Mouse (Mus musculus) liver, embryonic 14.5 days (tissue): ENCODE results near the gene Notum. TPM values are rescaled to one million over a fixed set of nuclear protein-coding genes. Genes with fewer than 3 reads are reported as not detected.

Experiments used
- ATAC-seq: fragments of 200-750 bp; cut with Nextera tagmentation; 2 replicates; pipeline ENCODE4 v1.8.0; 2017; ENCODE audit warnings: moderate number of reproducible peaks, mild to moderate bottlenecking, moderate library complexity; ENCODE audit not compliant: insufficient read depth
- DNase-seq, 3 experiments: peaks; one replicate each; pipeline ENCODE4 v3.0.0-alpha.2; 2012 to 2013; ENCODE audit warnings: low read depth in 3 of 3, low spot score in 3 of 3
- H3K27ac ChIP-seq: fragments of 300-500 bp; sonication (generic); 2 replicates; pipeline ENCODE4 v1.5.1; 2014; ENCODE audit warnings: moderate library complexity, mild to moderate bottlenecking, control low read depth, inconsistent platforms
- H3K27me3 ChIP-seq: fragments of 300-500 bp; sonication (generic); 2 replicates; pipeline ENCODE4 v1.6.1; 2014; ENCODE audit warnings: mild to moderate bottlenecking, low read length, moderate library complexity; ENCODE audit not compliant: control insufficient read depth, insufficient read depth
- H3K36me3 ChIP-seq: fragments of 300-500 bp; sonication (generic); replicated peaks from 2 replicates; pipeline ENCODE4 v1.6.1; 2014; ENCODE audit warnings: low read depth; ENCODE audit not compliant: control insufficient read depth, insufficient read depth
- H3K4me1 ChIP-seq, 2 experiments: fragments of 200-500 bp in 1 of 2; fragments of 300-500 bp in 1 of 2; sonication (generic) in 1 of 2; replicated peaks; 2 replicates each; pipeline ENCODE4 v1.6.1; 2012 to 2014; ENCODE audit warnings: antibody characterized with exemption in 1 of 2, inconsistent platforms in 1 of 2, low read length in 1 of 2; ENCODE audit not compliant: control insufficient read depth in 2 of 2, insufficient read depth in 2 of 2
- H3K4me2 ChIP-seq: fragments of 300-500 bp; sonication (generic); 2 replicates; pipeline ENCODE4 v1.6.1; 2014; ENCODE audit warnings: low read depth, mild to moderate bottlenecking, control low read depth, moderate library complexity
- H3K4me3 ChIP-seq, 2 experiments: fragments of 200-500 bp in 1 of 2; fragments of 300-500 bp in 1 of 2; sonication (generic) in 1 of 2; 2 replicates each; pipeline ENCODE4 v1.5.1; 2012 to 2014; ENCODE audit warnings: low read depth in 2 of 2, low read length in 2 of 2, mild to moderate bottlenecking in 2 of 2, control low read depth in 1 of 2, inconsistent platforms in 1 of 2, moderate library complexity in 1 of 2; ENCODE audit not compliant: insufficient read depth in 1 of 2
- H3K9ac ChIP-seq: fragments of 300-500 bp; sonication (generic); replicated peaks from 2 replicates; pipeline ENCODE4 v1.6.1; 2014; ENCODE audit warnings: mild to moderate bottlenecking, control low read depth, moderate library complexity
- H3K9me3 ChIP-seq: fragments of 300-500 bp; sonication (generic); 2 replicates; pipeline ENCODE4 v1.6.1; 2016; ENCODE audit warnings: low read length, mixed read lengths; ENCODE audit not compliant: control insufficient read depth
- CTCF ChIP-seq: IDR thresholded peaks from 2 replicates; pipeline ENCODE4 v1.5.1; 2016; ENCODE audit warnings: antibody characterized with exemption, low read depth, control low read depth
- EP300 ChIP-seq: IDR thresholded peaks from 2 replicates; pipeline ENCODE4 v1.6.1; 2016; ENCODE audit warnings: antibody characterized with exemption, low read depth
- WGBS: fragments of 180-500 bp; shearing (Covaris S2); extraction: QIAGEN DNeasy Blood & Tissue Kit; methylation state at CpG from one replicate; pipeline ENCODE4 v1.1.7; 2014; ENCODE audit not compliant: insufficient replicate concordance; 5-methylcytosine and 5-hydroxymethylcytosine counted together
- polyA plus RNA-seq, 2 experiments: library from polyadenylated mRNA; depleted of rRNA in 1 of 2; stranded (reverse) in 1 of 2; unstranded in 1 of 2; fragments of >200 nt; fragmentation: Nextera tagmentation in 1 of 2; extraction: Ambion mirVana in 1 of 2; gene quantifications; 2 replicates each; pipeline versions ENCODE4 v1.2.1 to v1.2.3; 2012 to 2014

The Notum gene
- polyA plus RNA-seq, 2 experiments, result 0.18 to 0.30 TPM

DNA sequence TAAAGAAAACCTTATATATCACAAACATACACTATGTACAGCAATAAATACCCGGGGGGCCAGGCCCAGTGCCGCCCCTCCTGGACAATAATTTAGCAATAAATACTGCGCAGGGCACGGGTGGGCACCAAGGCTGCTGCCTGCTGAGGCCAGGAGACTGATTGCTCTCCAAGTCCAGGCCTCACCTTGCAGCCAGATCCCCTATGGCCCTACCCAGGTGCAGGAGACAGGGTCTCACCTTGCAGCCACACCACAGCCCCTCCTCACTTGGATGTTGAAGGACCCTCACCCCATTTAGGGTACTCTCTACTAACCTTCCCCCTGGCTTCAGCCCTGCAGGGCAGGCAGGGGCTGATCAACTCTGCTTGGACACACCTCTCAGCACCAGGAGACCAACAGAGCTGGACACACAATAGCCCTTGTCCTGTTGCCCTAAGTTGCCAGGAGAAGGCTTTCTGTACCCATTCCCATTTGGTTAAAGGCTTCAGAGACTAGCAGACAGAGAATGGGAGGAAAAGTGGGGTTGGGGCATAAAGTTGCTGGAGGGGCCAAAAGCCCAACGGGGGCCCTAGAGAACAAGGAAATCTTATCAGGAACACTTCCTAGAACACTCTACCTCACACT, 35.7 kb downstream of the Notum start, which contains the start of gene Sirt7:
TSS of gene Sirt7 (minus strand) at position 89 of the 624 bp plus-strand sequence.
- TF ChIP-seq CTCF, result 0 out of 2 replicates have a peak, but pooled peaks have one; percentile 11
- TF ChIP-seq EP300, result no peak
- no peaks in the 10 kb centered on the region for H3K9me3 ChIP-seq

DNA sequence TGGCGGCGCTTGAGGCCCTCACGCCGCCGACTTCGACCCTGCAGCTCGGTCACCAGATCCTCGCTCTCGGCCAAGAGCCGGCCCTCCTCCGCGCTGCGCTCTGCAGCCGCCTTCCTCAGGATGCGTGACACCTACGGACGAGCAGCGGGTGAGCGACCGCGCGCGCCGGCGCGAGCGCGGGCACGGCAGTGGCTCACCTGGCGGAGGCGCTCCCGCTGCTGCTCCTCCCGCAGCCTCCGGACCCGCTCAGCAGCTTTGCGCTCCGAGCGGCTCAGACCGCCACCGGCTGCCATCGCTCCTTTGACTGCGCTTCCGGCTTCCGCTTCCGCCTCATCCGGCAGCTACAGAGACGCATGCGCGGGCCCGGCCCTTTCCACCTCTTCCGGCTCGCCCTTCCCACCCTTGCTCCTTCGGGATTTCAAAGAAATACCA, 36.3 kb downstream of the Notum start:
- Histone ChIP-seq H3K4me2 (peak overlapping the region; percentile 91), H3K9ac (peak overlapping the region; percentile 94), H3K4me3 (peak overlapping the region; percentile 74 to 91), H3K4me1 (peaks cover 19 to 29% of the 10 kb centered on the region in 2 experiments), H3K27me3 (no peaks in the 10 kb centered on the region), H3K27ac (peak overlapping the region; percentile 69), H3K36me3 (peaks cover 37% of the 10 kb centered on the region), H3K9me3 (no peaks in the 10 kb centered on the region)
- TF ChIP-seq CTCF (no peak), EP300 (no peak)
- ATAC-seq, result peak; percentile 72
- peak in 2 of 3 experiments; percentile 66 to 69 for DNase-seq
- under 1% methylated on average over 53 of the region's 53 CpGs for WGBS

More for the DNA sequence above, 35.7 kb downstream of the Notum start, which contains the start of gene Sirt7:
- whole genome bisulfite sequencing, result 12% methylated on average over 5 of the region's 5 CpGs
- Histone ChIP-seq H3K27me3 (no peaks in the 10 kb centered on the region), H3K9ac (peak within 1 kb of the TSS; percentile 94), H3K4me1 (peaks cover 23 to 33% of the 10 kb centered on the region in 2 experiments), H3K4me2 (peak within 1 kb of the TSS; percentile 91), H3K4me3 (peak within 1 kb of the TSS; percentile 74 to 91), H3K27ac (peak within 1 kb of the TSS; percentile 69), H3K36me3 (peaks cover 32% of the 10 kb centered on the region)
- no peak for DNase-seq
- no peak for ATAC-seq

DNA sequence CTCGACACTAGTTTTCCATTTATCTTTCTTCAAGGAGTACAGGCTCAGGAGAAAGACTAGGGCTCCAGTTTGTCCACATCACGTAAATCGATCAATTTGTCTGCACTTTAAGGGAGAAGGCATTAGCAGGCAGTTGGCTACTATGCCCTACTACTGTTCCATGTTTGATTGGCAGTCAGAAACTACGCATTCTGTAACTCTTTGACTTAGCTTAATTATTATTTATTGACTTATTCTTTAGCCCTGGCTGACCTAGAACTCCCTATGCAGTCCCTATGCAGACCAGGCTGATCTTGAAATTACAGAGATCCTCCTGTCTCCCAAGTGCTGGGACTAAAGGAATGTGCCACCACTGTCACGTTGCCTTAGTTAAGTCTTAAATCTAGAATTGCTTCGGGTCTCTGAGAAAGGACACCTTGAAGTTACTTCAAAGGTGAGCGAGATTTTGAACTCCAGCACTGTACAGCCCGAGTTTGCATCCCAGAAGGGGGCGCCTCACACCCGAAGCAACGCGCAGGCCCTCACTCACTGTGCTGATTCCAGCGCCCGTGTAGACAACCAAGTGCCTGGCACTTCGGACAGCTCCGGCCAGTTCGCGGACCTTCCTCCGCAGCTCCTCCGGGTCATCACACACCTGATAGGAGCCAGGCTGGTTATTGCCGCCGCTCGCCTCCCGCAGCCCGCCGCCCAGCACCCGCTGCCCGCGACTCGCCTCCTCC, 36.9 kb downstream of the Notum start:
- H3K4me1 ChIP-seq, result peaks cover 15 to 26% of the 10 kb centered on the region in 2 experiments
- DNase-seq, result no peak
- H3K4me2 ChIP-seq, result peak overlapping the region; percentile 91
- H3K27ac ChIP-seq, result peak overlapping the region; percentile 69
- H3K4me3 ChIP-seq, result peak overlapping the region; percentile 74 to 91
- 11% methylated on average over 30 of the region's 30 CpGs for WGBS
- peak overlapping the region; percentile 94 for H3K9ac ChIP-seq
- no peaks in the 10 kb centered on the region for H3K27me3 ChIP-seq
- no peaks in the 10 kb centered on the region for H3K9me3 ChIP-seq
- peaks cover 38% of the 10 kb centered on the region for H3K36me3 ChIP-seq
- TF ChIP-seq CTCF (peak; percentile 91), EP300 (no peak)
- ATAC-seq, result peak; percentile 80

GRCm38 (mm10) chr11:120622805-120623204, 38.2 kb downstream of the Notum start:
- 84% methylated on average over 6 of the region's 6 CpGs for WGBS
- no peak overlapping the region for H3K27ac ChIP-seq
- H3K9ac ChIP-seq, result no peak overlapping the region
- peaks cover 41% of the 10 kb centered on the region for H3K36me3 ChIP-seq
- TF ChIP-seq CTCF, result no peak
- TF ChIP-seq EP300, result no peak
- ATAC-seq, result no peak
- no peak for DNase-seq
- H3K4me2 ChIP-seq, result no peak overlapping the region
- H3K9me3 ChIP-seq, result no peaks in the 10 kb centered on the region
- peaks cover 13 to 22% of the 10 kb centered on the region in 2 experiments for H3K4me1 ChIP-seq
- H3K4me3 ChIP-seq, result no peak overlapping the region
- H3K27me3 ChIP-seq, result no peaks in the 10 kb centered on the region

- 92% methylated on average over 14 of the region's 14 CpGs for WGBS
- H3K9ac ChIP-seq, result no peak overlapping the region
- H3K4me1 ChIP-seq, result peaks cover 18 to 23% of the 10 kb centered on the region in 2 experiments
- TF ChIP-seq EP300, result no peak
- no peak for TF ChIP-seq CTCF
- no peak overlapping the region for H3K27ac ChIP-seq
- H3K36me3 ChIP-seq, result peaks cover 41% of the 10 kb centered on the region
- DNase-seq, result no peak
- H3K9me3 ChIP-seq, result no peaks in the 10 kb centered on the region
- H3K4me3 ChIP-seq, result no peak overlapping the region
- no peak overlapping the region for H3K4me2 ChIP-seq
- no peaks in the 10 kb centered on the region for H3K27me3 ChIP-seq
- no peak for ATAC-seq
Measured at GRCm38 (mm10) chr11:120620195-120620594, 40.8 kb downstream of the Notum start.
